Mouse (Mus musculus): Measurements from ENCODE around the gene Galnt6.

Gene Galnt6

GRCm38 (mm10) chr15:100660805-100661204 lies 68.4 kb downstream of the Galnt6 start:
- no peak for DNase-seq (ENCODE audit: low read depth, low spot score)

DNA sequence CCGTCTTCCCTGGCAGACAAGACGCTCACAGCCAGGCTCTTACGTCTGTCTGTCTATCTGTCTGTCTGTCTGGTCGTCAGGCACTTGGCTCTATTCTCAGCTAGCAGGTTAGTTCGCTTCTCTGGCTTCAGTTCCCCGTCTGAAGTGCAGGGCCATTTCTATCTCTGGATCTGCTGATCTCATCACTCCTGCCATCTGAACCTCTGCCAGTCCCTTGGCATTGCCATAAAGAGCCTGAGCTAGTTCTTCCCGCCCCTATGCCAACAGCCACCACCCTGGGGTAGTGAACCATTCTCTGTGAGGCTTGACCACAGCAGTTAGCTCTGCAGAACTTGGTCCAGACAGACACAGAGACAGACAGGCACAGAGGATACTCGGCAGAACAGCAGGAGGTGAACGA lies 68.9 kb downstream of the Galnt6 start:
- DNase-seq (ENCODE audit: low read depth, low spot score): no peak

- DNase-seq (ENCODE audit: low read depth, low spot score): no peak
Observed at GRCm38 (mm10) chr15:100655201-100655600, 74.0 kb downstream of the Galnt6 start.

DNA sequence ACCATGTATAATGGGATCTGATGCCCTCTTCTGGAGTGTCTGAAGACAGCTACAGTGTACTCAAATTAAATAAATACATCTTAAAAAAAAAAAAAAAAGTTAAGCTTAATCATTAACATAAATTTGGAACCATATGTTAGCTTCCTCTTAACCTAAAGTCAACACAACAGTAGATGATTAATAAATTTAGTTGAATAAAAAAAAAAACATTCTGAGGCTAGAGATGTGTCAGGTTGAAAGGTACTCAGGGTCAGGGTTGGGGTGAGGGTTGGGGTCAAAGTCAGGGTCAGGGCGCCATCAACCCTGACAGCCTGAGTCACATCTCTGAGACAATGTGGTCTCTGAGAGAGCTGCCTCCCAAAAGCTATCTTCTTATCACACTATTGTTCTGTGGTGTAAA lies 74.9 kb downstream of the Galnt6 start:
- DNase-seq (ENCODE audit: low read depth, low spot score): no peak

GRCm38 (mm10) chr15:100651610-100652009 lies 77.6 kb downstream of the Galnt6 start:
- DNase-seq (ENCODE audit: low read depth, low spot score): no peak

GRCm38 (mm10) chr15:100650111-100650510 lies 79.1 kb downstream of the Galnt6 start:
- no peak for DNase-seq (ENCODE audit: low read depth, low spot score)

GRCm38 (mm10) chr15:100646161-100646560 lies 83.0 kb downstream of the Galnt6 start:
- no peak for DNase-seq (ENCODE audit: low read depth, low spot score)

GRCm38 (mm10) chr15:100642451-100642850 lies 86.7 kb downstream of the Galnt6 start:
- DNase-seq (ENCODE audit: low read depth, low spot score): no peak
